Mouse (Mus musculus): ENCODE data around the gene Fbxw7.

DNA sequence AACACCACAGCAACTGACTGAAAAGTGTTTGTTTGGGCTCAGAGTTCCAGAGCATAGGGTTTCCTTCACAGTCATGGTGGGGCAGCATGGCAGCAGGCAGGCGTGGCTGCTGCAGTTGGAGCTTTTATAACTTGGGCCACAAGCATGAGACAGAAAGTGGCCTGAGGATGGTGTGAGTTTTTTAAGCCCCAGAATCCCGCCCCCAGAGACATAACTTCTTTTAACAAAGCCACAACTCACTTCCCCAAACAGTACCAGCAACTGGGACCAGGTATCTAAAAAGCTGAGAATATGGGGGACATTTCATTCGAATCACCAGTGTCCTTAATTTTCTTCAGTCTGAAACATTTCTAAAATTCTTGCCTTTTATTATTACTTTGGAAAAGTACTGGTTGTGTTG lies 22.9 kb downstream of the Fbxw7 start:
- no peak for TF ChIP-seq POLR2A (IDR thresholded peaks at IDR 0.05; ENCODE audit: insufficient read length, low read depth)
- no peak for TF ChIP-seq CEBPB (IDR thresholded peaks at IDR 0.05; ENCODE audit: insufficient read depth, poor library complexity, severe bottlenecking)
- no peak for TF ChIP-seq USF1 (IDR thresholded peaks at IDR 0.05; ENCODE audit: low read depth)
- TF ChIP-seq TCF12 (IDR thresholded peaks at IDR 0.05; ENCODE audit: insufficient read depth, poor library complexity, severe bottlenecking): no peak
- TF ChIP-seq POLR2AphosphoS2 (IDR thresholded peaks at IDR 0.05; ENCODE audit: insufficient read length, low read depth): no peak
- no peak for TF ChIP-seq MAX (IDR thresholded peaks at IDR 0.05; ENCODE audit: low read depth)
